Comparison of ENCODE assay signal across 10 mouse cellular contexts in the genomic region with DNA sequence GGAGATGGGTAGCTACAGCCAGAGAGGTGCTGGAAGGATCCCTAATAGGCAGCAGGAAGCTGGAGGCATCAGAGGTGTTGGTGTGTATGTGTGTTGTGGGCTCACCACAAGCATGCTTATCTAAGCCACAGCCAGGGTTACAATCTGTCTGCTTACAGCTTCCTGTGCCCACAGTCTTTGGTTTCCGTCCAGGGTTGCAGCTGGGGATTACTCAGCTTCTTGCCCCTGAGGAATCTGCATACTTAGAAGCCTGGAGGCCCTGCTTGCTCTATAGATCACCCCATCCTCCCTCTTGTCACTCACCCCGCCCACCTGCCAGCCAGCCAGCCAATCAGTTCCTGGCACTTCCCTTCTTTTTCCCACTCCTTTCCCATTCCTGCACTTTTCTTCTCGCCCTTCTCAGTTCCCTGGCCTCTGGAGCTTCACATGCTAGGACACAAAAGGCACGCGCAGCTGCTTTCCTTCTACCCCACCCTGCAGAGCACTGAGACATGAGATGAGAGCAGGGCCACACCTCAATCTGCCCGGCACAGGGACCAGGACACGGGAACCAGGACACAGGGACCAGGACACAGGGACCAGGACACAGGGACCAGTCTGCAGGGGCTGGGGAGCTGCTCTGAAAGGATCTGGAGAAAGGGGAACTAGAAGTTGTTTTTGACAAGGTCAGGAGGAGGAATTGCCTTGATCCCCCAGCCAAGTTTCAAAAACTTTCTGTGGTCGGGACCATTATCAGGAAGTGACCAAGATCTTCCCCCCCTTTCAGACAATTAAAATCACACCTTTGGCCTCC. TPM values are rescaled to one million over a fixed set of nuclear protein-coding genes. Genes with fewer than 3 reads are reported as not detected.
DNase-seq lines count a peak whose midpoint lies in the region; ATAC-seq and TF ChIP-seq lines count a peak whose summit lies in the region.
"Not testable (repeated sequence)": the region's sequence is repeated elsewhere in the genome, so short reads cannot be mapped to it uniquely, and the experiment has no call there.
"Had no signal": no experiment of that assay in that cellular context is flagged by ENCODE, and none has a peak within 500 bp of the region (broad histone marks: within the 10 kb centered on the region; RNA-seq: fewer than 3 reads in every experiment).

No protein-coding gene starts in this region.

- H3K4me2 ChIP-seq in hindbrain, embryonic 13.5 days; neural tube, embryonic 14.5 days (ENCODE audit: low read depth, low read length): not testable (repeated sequence)

- H3K36me3 ChIP-seq in hindbrain, embryonic 13.5 days; neural tube, embryonic 14.5 days (ENCODE audit: control insufficient read depth, insufficient read depth, low read length): not testable (repeated sequence)

- peak; percentile 68; the same call in 1 of the 2 replicates for ATAC-seq in hindbrain, embryonic 13.5 days (ENCODE audit: low FRiP score)
- ATAC-seq in megakaryocyte, adult 5-6 weeks (ENCODE audit: poor library complexity, severe bottlenecking): peak; percentile 70
- peak; percentile 66; the same call in 1 of the 2 replicates for ATAC-seq in neural tube, embryonic 14.5 days (ENCODE audit: low read depth)

- WGBS in hindbrain, embryonic 13.5 days: no CpG with 5 or more reads among the region's 8 CpGs
- 0% methylated on average over 1 of the region's 8 CpGs for WGBS in neural tube, embryonic 14.5 days

- not testable (repeated sequence) for H3K4me3 ChIP-seq in hindbrain, embryonic 13.5 days; left cerebral cortex, adult 2 months; neural tube, embryonic 14.5 days (ENCODE audit: low read depth, low read length)

- not testable (repeated sequence) for TF ChIP-seq CTCF in left cerebral cortex, adult 2 months (IDR thresholded peaks at IDR 0.05)

- intact Hi-C loops in left cerebral cortex, adult 2 months (cut with DNase I): not testable (repeated sequence)

- not testable (repeated sequence) for H3K9me3 ChIP-seq in hindbrain, embryonic 13.5 days; neural tube, embryonic 14.5 days (ENCODE audit: control insufficient read depth, low read length)

- DNase-seq in MEL-GATA-1-ER (ENCODE audit: extremely low read depth, low read depth): peak; percentile 19
- peak; percentile 1 for DNase-seq in embryo, embryonic 9.5 days (ENCODE audit: extremely low spot score)
- peak; percentile 91 for DNase-seq in heart, adult 11 months
- peak; percentile 7 to 15 for DNase-seq in left cerebral cortex, adult 2 months (ENCODE audit: extremely low spot score in 1 of 2, low spot score in 2 of 2)
- DNase-seq in thymus, postnatal 0 days (ENCODE audit: low spot score): peak; percentile 26

- H3K9ac ChIP-seq in hindbrain, embryonic 13.5 days; neural tube, embryonic 14.5 days (replicated peaks; ENCODE audit: low read depth, low read length): not testable (repeated sequence)

- H3K27me3 ChIP-seq in hindbrain, embryonic 13.5 days; neural tube, embryonic 14.5 days (ENCODE audit: control insufficient read depth, insufficient read depth, low read length): not testable (repeated sequence)

- not testable (repeated sequence) for H3K27ac ChIP-seq in hindbrain, embryonic 13.5 days; left cerebral cortex, adult 2 months; neural tube, embryonic 14.5 days (ENCODE audit: low read depth, low read length)

- H3K4me1 ChIP-seq in hindbrain, embryonic 13.5 days (replicated peaks); neural tube, embryonic 14.5 days (ENCODE audit: control insufficient read depth, insufficient read depth, low read length): not testable (repeated sequence)

RNA-seq across cellular contexts. Expression of gene Raet1d, which starts 53.5 kb away (rescaled TPM):
- 3.7 and 5.3 TPM in 2 replicates for polyA plus RNA-seq in hindbrain, embryonic 13.5 days (2015; fragmentation: Nextera tagmentation; extraction: Ambion mirVana)
- total RNA-seq in left cerebral cortex, adult 2 months (2021): not detected
- total RNA-seq in megakaryocyte, adult 5-6 weeks (2015): 0.62 TPM in 1 of 2 replicates, not detected in the other
- 0.41 and 0.66 TPM in 2 replicates for total RNA-seq in megakaryocyte, adult 5-6 weeks (2017)
- 0.76 and 1.7 TPM in 2 replicates for polyA plus RNA-seq in neural tube, embryonic 14.5 days (2014; fragmentation: Nextera tagmentation; extraction: Ambion mirVana)
- polyA plus RNA-seq in thymus, postnatal 0 days (2015; fragmentation: Nextera tagmentation; extraction: Ambion mirVana): 0.56 and 0.58 TPM in 2 replicates
- total RNA-seq: layer of hippocampus, postnatal 10 days had no signal
- polyA plus RNA-seq: spleen, adult 2 months had no signal

Comparison
In these comparisons a context has a peak if more than half of its experiments do, and no peak if none do; other contexts are left out.
1. DNase-seq: peak in every context shown above with its lines; median percentile 91 in heart, adult 11 months; 26 in thymus, postnatal 0 days; 19 in MEL-GATA-1-ER; 11 in left cerebral cortex, adult 2 months; 1 in embryo, embryonic 9.5 days.